Mouse (Mus musculus): Measurements from ENCODE around the gene Hmgb1. TPM values are rescaled to one million over a fixed set of nuclear protein-coding genes. Genes with fewer than 3 reads are reported as not detected.

The Hmgb1 gene
- polyA plus RNA-seq, 1 experiment from 2014 or later = 683 TPM

DNA sequence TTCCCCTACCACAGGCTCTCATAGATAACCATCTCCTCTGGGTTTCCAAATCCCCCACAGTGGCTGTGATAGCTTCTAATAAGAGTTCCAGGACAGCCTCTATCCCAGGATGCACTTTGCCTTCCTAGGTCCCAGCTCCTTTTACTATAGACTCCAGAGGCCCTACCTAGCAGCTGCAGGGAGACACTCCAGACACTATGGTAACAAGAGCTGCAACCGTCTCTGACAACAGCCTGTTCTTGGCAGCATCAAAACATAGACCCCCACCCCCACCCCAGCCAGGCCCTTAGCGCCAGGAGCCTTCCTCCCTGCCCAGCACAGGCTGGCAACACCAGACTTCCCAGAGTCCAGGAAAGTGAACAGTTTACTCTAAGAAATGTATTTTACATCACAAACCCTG is 181.2 kb downstream of the Hmgb1 start:
- no peak for ATAC-seq (replicated peaks; ENCODE audit: insufficient number of reproducible peaks, insufficient read depth, low FRiP score, low read depth)
- 38% methylated on average over 2 of the region's 2 CpGs for WGBS
- H3K4me3 ChIP-seq = no peak overlapping the region

GRCm38 (mm10) chr5:149002803-149003115 is 181.5 kb downstream of the Hmgb1 start:
- Histone ChIP-seq H3K4me3 (no peak overlapping the region), H3K36me3 (no peaks in the 10 kb centered on the region), H3K4me1 (replicated peaks) (peaks cover 22% of the 10 kb centered on the region), H3K9ac (no peak overlapping the region), H3K9me3 (replicated peaks) (no peaks in the 10 kb centered on the region), H3K27me3 (no peaks in the 10 kb centered on the region), H3K27ac (no peak overlapping the region), H3K4me2 (no peak overlapping the region)
- 66% methylated on average over 6 of the region's 6 CpGs for WGBS
- no peak for ATAC-seq (replicated peaks; ENCODE audit: insufficient number of reproducible peaks, insufficient read depth, low FRiP score, low read depth)

More for the DNA sequence above, 181.2 kb downstream of the Hmgb1 start:
- Histone ChIP-seq H3K27me3 (no peaks in the 10 kb centered on the region), H3K9me3 (replicated peaks) (no peaks in the 10 kb centered on the region), H3K4me2 (no peak overlapping the region), H3K36me3 (no peaks in the 10 kb centered on the region), H3K27ac (no peak overlapping the region), H3K9ac (no peak overlapping the region), H3K4me1 (replicated peaks) (peaks cover 24% of the 10 kb centered on the region)

DNA sequence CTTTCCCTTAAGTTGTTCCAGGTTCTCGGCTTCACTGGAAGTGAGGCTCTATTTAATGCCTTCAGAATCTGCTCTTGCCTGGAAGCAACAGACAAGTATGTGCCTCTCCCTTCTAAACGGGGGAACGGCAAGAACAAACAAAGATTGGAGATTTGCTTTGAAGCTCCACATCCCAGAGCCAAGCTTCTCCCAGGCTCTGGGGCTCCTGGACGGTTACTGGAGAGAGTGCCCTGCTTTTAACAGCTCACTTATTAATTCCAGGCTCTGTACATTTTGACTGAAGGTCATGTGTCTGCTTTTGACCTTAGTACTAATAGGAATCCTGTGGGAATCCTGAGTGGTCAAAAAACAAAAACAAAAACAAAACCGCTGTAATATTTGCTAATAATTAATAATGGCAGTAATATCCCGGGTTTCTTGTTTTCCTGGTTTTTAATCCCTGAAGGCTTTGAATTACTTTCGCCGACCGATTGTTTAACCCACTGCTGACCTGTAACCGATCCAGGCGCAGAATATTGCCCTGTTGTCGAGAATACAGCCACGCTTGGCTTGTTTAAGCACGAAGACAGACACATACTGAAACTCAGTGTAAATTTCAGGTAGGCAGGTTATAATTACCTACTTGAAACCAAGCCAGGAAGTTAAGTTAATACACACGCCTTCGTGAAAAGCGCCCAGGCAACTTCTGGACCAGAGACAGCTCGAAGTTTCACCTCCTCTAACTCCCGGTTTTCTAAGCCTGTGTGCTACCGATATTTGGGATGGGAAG is 182.1 kb downstream of the Hmgb1 start:
- ATAC-seq (replicated peaks; ENCODE audit: insufficient number of reproducible peaks, insufficient read depth, low FRiP score, low read depth) = no peak
- H3K9me3 ChIP-seq (replicated peaks) = no peaks in the 10 kb centered on the region
- 64% methylated on average over 20 of the region's 20 CpGs for WGBS
- no peak overlapping the region for H3K4me2 ChIP-seq
- no peak overlapping the region for H3K27ac ChIP-seq
- no peaks in the 10 kb centered on the region for H3K36me3 ChIP-seq
- no peak overlapping the region for H3K4me3 ChIP-seq
- H3K4me1 ChIP-seq (replicated peaks) = peaks cover 16% of the 10 kb centered on the region
- H3K27me3 ChIP-seq = no peaks in the 10 kb centered on the region
- H3K9ac ChIP-seq = no peak overlapping the region

- Histone ChIP-seq H3K27me3 (no peaks in the 10 kb centered on the region), H3K4me1 (replicated peaks) (peaks cover 11% of the 10 kb centered on the region; the same call in 1 of the 2 replicates), H3K4me2 (no peak overlapping the region), H3K36me3 (no peaks in the 10 kb centered on the region), H3K9me3 (replicated peaks) (no peaks in the 10 kb centered on the region), H3K4me3 (no peak overlapping the region), H3K9ac (no peak overlapping the region), H3K27ac (no peak overlapping the region)
- ATAC-seq (replicated peaks; ENCODE audit: insufficient number of reproducible peaks, insufficient read depth, low FRiP score, low read depth) = no peak
- 87% methylated on average over 7 of the region's 7 CpGs for WGBS
Measured at GRCm38 (mm10) chr5:148999802-149000201, 184.5 kb downstream of the Hmgb1 start.

DNA sequence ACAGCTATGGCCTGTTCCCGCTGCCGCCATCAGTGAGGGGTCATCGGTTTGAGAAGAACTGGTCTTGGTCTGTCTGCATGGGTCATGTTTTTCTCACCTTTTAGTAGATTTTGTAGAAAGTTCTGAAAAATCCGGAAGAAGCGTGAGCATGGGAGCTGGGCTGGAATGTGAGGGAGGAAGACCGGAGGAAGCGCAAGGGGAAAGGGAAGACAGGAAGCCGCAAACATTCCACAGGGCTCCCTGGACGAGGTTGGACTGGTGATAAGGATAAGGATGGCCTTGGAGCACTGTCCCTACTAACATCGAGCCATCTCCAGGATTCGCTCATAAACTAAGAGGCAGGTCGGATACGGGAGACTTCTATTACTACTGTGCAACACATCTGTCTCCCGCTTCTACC is 185.8 kb downstream of the Hmgb1 start:
- 57% methylated on average over 14 of the region's 14 CpGs for WGBS
- Histone ChIP-seq H3K27ac (no peak overlapping the region), H3K4me2 (no peak overlapping the region), H3K4me1 (replicated peaks) (peaks cover 15% of the 10 kb centered on the region), H3K27me3 (no peaks in the 10 kb centered on the region), H3K9ac (no peak overlapping the region), H3K9me3 (replicated peaks) (no peaks in the 10 kb centered on the region), H3K36me3 (no peaks in the 10 kb centered on the region), H3K4me3 (no peak overlapping the region)
- no peak for ATAC-seq (replicated peaks; ENCODE audit: insufficient number of reproducible peaks, insufficient read depth, low FRiP score, low read depth)

GRCm38 (mm10) chr5:148996709-148997037 is 187.6 kb downstream of the Hmgb1 start:
- Histone ChIP-seq H3K4me3 (no peak overlapping the region), H3K4me2 (no peak overlapping the region), H3K4me1 (replicated peaks) (peaks cover 12% of the 10 kb centered on the region), H3K36me3 (no peaks in the 10 kb centered on the region), H3K27me3 (no peaks in the 10 kb centered on the region), H3K9ac (no peak overlapping the region), H3K27ac (no peak overlapping the region), H3K9me3 (replicated peaks) (no peaks in the 10 kb centered on the region)
- no peak for ATAC-seq (replicated peaks; ENCODE audit: insufficient number of reproducible peaks, insufficient read depth, low FRiP score, low read depth)
- 64% methylated on average over 4 of the region's 4 CpGs for WGBS

Other genes with a start within 250 kb of the Hmgb1 start
- gene Gm42791, start 189.3 kb downstream of the Hmgb1 start, polyA plus RNA-seq (2015; fragmentation: Nextera tagmentation; extraction: Ambion mirVana) = 2.1 and 2.6 TPM in 2 replicates
- 24.5 and 27.7 TPM in 2 replicates for gene Uspl1, start 139 bp downstream of the Hmgb1 start, polyA plus RNA-seq (2015; fragmentation: Nextera tagmentation; extraction: Ambion mirVana)
- gene Alox5ap, start 80.3 kb upstream of the Hmgb1 start, polyA plus RNA-seq (2015; fragmentation: Nextera tagmentation; extraction: Ambion mirVana) = 6.7 and 14.6 TPM in 2 replicates
- gene Medag, start 227.3 kb upstream of the Hmgb1 start, polyA plus RNA-seq (2015; fragmentation: Nextera tagmentation; extraction: Ambion mirVana) = 1.9 and 2.0 TPM in 2 replicates